Mouse (Mus musculus) neural tube, embryonic 12.5 days (tissue): ENCODE measurements around the gene Dnaic1. TPM values are rescaled to one million over a fixed set of nuclear protein-coding genes. Genes with fewer than 3 reads are reported as not detected.

Experiments used
- ATAC-seq: fragments of 200-750 bp; cut with Nextera tagmentation; 2 replicates; pipeline ENCODE4 v1.8.0; 2017; ENCODE audit warnings: low read depth, mild to moderate bottlenecking, moderate TSS enrichment, moderate library complexity; ENCODE audit not compliant: low FRiP score
- H3K27ac ChIP-seq: fragments of 300-500 bp; sonication (generic); 2 replicates; pipeline ENCODE4 v1.5.1; 2016
- H3K27me3 ChIP-seq: fragments of 300-500 bp; sonication (generic); replicated peaks from 2 replicates; pipeline ENCODE4 v1.6.1; 2016; ENCODE audit warnings: mild to moderate bottlenecking
- H3K36me3 ChIP-seq: fragments of 300-500 bp; sonication (generic); 2 replicates; pipeline ENCODE4 v1.6.1; 2016; ENCODE audit warnings: mild to moderate bottlenecking
- H3K4me1 ChIP-seq: fragments of 300-500 bp; sonication (generic); 2 replicates; pipeline ENCODE4 v1.6.1; 2016
- H3K4me2 ChIP-seq: fragments of 300-500 bp; sonication (generic); replicated peaks from 2 replicates; pipeline ENCODE4 v1.6.1; 2016; ENCODE audit warnings: mild to moderate bottlenecking
- H3K4me3 ChIP-seq: fragments of 300-500 bp; sonication (generic); 2 replicates; pipeline ENCODE4 v1.5.1; 2016
- H3K9ac ChIP-seq: fragments of 300-500 bp; sonication (generic); 2 replicates; pipeline ENCODE4 v1.6.1; 2016; ENCODE audit warnings: mild to moderate bottlenecking
- H3K9me3 ChIP-seq: fragments of 300-500 bp; sonication (generic); 2 replicates; pipeline ENCODE4 v1.6.1; 2016; ENCODE audit warnings: mild to moderate bottlenecking
- WGBS: fragments of 180-500 bp; shearing (Covaris S2); methylation state at CpG from one replicate; pipeline ENCODE4 v1.1.7; 2016; 5-methylcytosine and 5-hydroxymethylcytosine counted together
- polyA plus RNA-seq: library from polyadenylated mRNA; unstranded; fragments of >200 nt; fragmentation: Nextera tagmentation; extraction: Ambion mirVana; gene quantifications from 2 replicates; pipeline ENCODE4 v1.2.1, GENCODE M21; 2016

Dnaic1 gene
- polyA plus RNA-seq, 1 experiment from 2014 or later = 1.9 TPM

DNA sequence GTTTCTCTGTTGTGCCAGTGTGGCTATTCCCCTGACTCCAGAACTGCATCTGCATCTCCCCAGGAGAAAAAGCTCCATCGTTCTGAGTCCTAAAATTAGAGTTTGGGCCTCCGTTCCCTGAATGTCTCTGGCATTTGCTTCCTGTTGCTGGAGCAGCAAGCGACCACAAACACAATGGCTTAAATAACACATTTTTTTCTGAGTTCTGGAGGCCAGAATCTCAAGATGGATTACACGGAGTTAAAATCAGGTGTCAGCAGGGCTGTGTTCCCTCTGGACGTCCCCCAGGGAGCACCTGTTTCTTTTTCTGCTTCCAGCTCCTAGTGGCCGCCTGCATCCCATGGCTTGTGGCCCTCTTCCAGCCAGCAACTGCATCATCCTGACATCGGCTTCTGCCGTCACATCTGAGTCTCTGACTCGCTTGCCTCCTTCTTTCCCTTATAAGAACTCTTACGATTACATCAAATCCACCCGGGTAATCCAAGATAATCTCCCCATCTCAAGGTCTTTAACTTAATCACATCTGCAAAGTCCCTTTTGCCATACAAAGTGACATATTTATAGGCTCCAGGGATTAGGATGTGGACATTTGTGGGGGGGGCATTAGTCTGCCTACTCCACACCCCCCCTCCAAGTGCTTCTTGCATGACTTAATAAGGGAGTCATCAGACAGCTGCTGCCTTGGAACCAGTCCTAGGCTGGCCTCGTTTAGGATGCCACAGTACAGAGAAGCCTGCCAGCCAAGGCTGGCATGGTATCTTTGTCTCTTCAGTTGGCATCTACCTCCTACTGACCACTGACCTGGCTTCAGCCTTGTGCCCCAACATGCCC, 49.6 kb downstream of the Dnaic1 start:
- no peak overlapping the region for H3K9ac ChIP-seq
- ATAC-seq = no peak
- no peaks in the 10 kb centered on the region for H3K9me3 ChIP-seq
- 60% methylated on average over 12 of the region's 12 CpGs for WGBS
- H3K4me1 ChIP-seq = peaks cover 14% of the 10 kb centered on the region
- no peak overlapping the region for H3K4me2 ChIP-seq
- no peak overlapping the region for H3K4me3 ChIP-seq
- 0 out of 2 replicates have a peak, but pooled peaks cover 10% of the 10 kb centered on the region for H3K27me3 ChIP-seq
- H3K36me3 ChIP-seq = no peaks in the 10 kb centered on the region
- H3K27ac ChIP-seq = no peak overlapping the region

DNA sequence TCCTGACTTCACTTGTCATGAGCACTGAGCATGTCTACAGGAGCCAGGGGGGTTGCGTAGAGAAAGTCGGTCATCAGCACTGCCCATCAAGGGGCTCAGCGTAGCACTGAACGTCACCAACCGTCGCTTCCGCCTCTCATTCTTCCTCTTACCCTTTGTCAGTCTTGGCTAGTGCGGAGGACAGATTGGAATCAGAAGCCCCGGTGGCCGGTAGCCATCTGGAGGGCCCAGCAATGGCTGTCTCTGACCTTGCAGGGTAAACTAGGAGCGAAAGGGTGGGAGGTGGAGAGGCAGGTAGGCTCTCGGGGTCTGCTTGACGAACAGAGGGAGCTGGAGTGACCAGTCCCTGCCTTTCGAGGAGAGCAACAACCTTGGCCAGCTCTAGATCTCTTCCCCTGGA, 52.5 kb downstream of the Dnaic1 start:
- WGBS = 87% methylated on average over 14 of the region's 14 CpGs
- H3K4me1 ChIP-seq = peaks cover 11% of the 10 kb centered on the region
- no peak overlapping the region for H3K4me3 ChIP-seq
- H3K4me2 ChIP-seq = no peak overlapping the region
- no peaks in the 10 kb centered on the region for H3K36me3 ChIP-seq
- H3K27ac ChIP-seq = no peak overlapping the region
- H3K27me3 ChIP-seq = 0 out of 2 replicates have a peak, but pooled peaks cover 12% of the 10 kb centered on the region
- no peaks in the 10 kb centered on the region for H3K9me3 ChIP-seq
- H3K9ac ChIP-seq = no peak overlapping the region
- no peak for ATAC-seq

DNA sequence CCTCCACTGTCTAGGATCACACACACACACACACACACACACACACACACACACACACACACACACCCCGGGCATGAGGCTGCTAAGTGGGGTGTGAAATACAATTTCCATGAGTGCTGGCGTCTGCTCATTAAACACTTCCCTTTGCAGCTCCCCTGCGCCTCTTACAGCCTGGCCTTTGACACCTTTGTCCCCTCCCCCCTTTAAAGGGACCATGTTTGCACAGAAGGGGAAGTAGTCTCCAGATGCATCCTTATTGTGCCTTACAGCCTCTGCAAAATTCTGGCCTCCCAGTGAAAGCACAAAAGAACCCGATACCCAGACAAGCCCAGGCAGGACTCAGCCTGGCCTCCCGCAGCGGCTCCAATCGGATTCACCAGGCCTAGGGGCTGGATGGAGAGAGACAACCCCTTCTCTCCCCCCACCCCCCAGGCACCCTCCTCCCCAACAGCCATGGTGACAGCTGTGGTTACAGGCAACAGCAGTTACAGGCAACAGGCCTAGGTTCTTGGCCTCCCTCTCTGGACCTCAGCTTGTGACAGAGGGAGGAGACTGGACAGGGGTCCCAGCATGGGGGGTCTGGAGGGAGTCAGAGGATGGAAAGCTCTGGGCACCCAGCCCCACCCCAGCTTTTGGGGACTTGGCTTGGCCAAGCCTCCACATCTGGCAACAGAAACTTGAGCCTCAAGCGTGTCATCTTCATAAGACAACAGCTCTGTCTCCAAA, 58.8 kb downstream of the Dnaic1 start:
- ATAC-seq = peak; percentile 71
- peak overlapping the region; percentile 21; the same call in 1 of the 2 replicates for H3K9ac ChIP-seq
- H3K4me3 ChIP-seq = no peak overlapping the region
- H3K27ac ChIP-seq = peak overlapping the region; percentile 76
- WGBS = 9% methylated on average over 8 of the region's 8 CpGs
- peak overlapping the region; percentile 27 for H3K4me2 ChIP-seq
- peaks cover 58% of the 10 kb centered on the region for H3K4me1 ChIP-seq
- 0 out of 2 replicates have a peak, but pooled peaks cover 10% of the 10 kb centered on the region for H3K27me3 ChIP-seq
- H3K9me3 ChIP-seq = no peaks in the 10 kb centered on the region
- H3K36me3 ChIP-seq = no peaks in the 10 kb centered on the region

DNA sequence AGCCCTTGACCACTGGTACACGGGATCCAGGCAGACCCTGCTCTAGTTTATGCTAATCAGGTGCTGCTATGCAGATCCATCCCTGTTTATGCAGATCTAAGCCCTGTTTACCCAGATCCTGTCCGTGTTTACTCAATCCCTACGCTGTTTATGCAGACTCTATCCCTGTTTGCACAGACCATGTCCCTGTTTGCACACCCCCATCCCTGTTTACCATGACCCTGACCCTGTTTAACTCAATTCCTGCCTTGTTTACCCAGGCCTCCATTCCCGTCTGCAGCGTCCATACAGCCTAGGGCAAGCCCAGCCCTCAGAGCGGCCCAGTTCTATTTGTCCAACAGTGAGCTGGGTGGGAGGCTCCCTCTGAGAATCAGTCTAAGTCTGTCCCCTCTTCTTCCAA, 60.6 kb downstream of the Dnaic1 start:
- no peak overlapping the region for H3K9ac ChIP-seq
- 0 out of 2 replicates have a peak, but pooled peaks cover 2% of the 10 kb centered on the region for H3K27me3 ChIP-seq
- H3K27ac ChIP-seq = no peak overlapping the region
- H3K4me2 ChIP-seq = no peak overlapping the region
- H3K4me1 ChIP-seq = peaks cover 59% of the 10 kb centered on the region
- no peak for ATAC-seq
- H3K9me3 ChIP-seq = no peaks in the 10 kb centered on the region
- H3K36me3 ChIP-seq = no peaks in the 10 kb centered on the region
- no peak overlapping the region for H3K4me3 ChIP-seq
- WGBS = 35% methylated on average over 6 of the region's 6 CpGs

DNA sequence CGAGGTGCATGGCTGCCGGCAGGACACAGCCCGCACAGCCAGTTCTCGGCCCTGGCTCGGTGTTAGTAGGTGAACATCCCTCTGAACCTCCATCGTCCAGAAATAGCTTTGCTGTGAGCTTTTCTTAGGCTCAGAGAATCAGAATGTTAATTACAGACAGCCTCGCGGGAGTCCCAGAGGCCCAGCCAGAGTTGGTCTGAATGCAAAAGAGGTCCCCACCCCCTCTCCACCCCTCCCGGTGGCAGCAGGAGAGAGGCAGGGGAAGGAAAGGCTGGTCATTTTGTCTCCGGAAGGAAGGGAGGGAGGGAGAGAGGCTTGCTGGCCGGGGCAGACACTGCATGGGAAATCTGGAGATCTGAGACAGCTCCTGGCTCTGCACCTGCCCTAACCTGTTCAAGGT, 61.8 kb downstream of the Dnaic1 start:
- no peak overlapping the region for H3K4me3 ChIP-seq
- 2% methylated on average over 11 of the region's 11 CpGs for WGBS
- ATAC-seq = peak; percentile 26; the same call in 1 of the 2 replicates
- no peaks in the 10 kb centered on the region for H3K9me3 ChIP-seq
- no peaks in the 10 kb centered on the region for H3K36me3 ChIP-seq
- peak overlapping the region; percentile 42; the same call in 1 of the 2 replicates for H3K9ac ChIP-seq
- peaks cover 71% of the 10 kb centered on the region for H3K4me1 ChIP-seq
- no peaks in the 10 kb centered on the region for H3K27me3 ChIP-seq
- peak overlapping the region; percentile 45 for H3K4me2 ChIP-seq
- H3K27ac ChIP-seq = no peak overlapping the region

DNA sequence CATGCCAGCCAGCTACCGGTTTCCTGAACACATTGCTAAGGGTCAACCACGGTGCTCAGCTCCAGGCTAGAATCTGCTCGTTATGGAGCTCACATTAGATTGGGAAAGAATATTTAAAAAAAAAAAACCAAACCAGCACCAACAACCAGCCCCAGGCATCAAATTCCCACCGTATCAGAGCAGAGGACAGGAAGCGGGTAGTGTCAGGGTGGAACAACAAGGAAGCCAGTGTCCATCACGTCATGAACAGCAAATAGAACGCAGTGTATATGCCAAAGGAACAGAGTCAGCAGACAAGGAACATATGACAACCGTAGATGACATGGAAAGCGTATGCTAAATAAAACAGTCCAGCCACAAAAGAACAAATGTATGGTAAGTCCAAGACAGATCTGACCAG, 63.4 kb downstream of the Dnaic1 start:
- ATAC-seq = no peak
- H3K4me3 ChIP-seq = no peak overlapping the region
- H3K9me3 ChIP-seq = no peaks in the 10 kb centered on the region
- H3K9ac ChIP-seq = no peak overlapping the region
- no peak overlapping the region for H3K4me2 ChIP-seq
- 85% methylated on average over 9 of the region's 9 CpGs for WGBS
- H3K36me3 ChIP-seq = peaks cover 9% of the 10 kb centered on the region
- H3K4me1 ChIP-seq = peaks cover 76% of the 10 kb centered on the region
- H3K27me3 ChIP-seq = no peaks in the 10 kb centered on the region
- H3K27ac ChIP-seq = no peak overlapping the region

DNA sequence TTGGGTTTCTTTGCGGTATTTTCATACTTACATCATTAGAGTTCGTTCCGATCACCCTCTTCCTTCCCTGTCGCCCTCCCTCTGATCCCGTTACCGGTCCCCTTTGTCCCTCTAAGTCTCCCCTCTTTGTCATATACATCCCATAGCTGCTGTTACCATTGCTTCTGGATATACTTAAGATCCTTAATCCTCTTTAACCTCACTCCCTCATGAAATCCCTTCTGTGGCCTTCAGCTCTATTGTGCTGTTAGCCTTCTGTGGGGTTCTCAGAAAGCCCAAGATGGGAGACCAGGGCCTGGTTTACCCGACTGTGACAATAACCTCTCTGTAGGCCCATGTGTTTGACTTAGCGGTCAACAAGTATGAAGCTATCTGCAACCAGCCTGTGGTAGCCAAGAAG, 65.1 kb downstream of the Dnaic1 start:
- no peak overlapping the region for H3K27ac ChIP-seq
- peaks cover 73% of the 10 kb centered on the region for H3K4me1 ChIP-seq
- no peak overlapping the region for H3K9ac ChIP-seq
- H3K27me3 ChIP-seq = no peaks in the 10 kb centered on the region
- peaks cover 10% of the 10 kb centered on the region for H3K36me3 ChIP-seq
- no peak overlapping the region for H3K4me3 ChIP-seq
- 94% methylated on average over 8 of the region's 8 CpGs for WGBS
- ATAC-seq = no peak
- no peaks in the 10 kb centered on the region for H3K9me3 ChIP-seq
- no peak overlapping the region for H3K4me2 ChIP-seq

DNA sequence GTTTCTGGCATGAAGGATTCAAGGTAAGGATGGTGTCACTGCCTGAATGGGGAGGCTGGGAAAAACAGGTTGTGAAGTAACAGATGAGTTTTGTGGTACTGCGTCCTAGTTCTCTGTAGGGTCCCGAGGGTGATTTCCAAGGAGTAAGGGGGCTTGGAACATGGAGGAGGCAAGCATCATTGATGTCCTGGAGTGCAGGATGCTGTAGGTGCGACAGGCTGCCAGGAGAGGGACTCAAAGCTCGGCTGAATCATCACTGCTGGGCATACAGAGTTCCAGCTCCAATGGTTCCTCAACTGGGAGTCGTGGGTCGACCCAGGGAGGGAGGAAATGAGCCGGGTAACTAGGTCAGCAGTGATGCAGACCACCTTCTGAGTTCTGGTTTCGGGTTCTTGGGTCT, 65.6 kb downstream of the Dnaic1 start:
- no peaks in the 10 kb centered on the region for H3K27me3 ChIP-seq
- no peak overlapping the region for H3K4me2 ChIP-seq

DNA sequence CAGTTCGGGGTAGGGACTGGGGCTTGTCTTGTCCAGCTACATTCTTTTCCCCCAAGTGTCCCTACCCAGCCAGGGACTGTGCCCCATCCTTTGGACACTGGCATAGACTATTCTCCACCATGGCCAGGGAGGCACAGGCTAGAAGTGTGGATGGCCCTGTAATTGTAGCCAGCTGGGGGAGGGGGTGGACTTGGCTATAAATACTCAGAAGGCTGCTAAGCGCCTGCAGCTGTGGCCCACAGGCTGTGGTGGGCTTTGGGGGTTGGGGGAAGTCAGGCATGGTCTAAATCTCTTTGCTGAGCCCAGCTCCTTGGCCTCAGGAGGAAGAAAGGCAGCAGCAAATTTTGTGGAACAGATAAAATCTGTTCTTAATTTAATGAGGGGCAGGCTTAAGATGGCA, 66.3 kb downstream of the Dnaic1 start:
- Histone ChIP-seq H3K27me3 (no peaks in the 10 kb centered on the region), H3K36me3 (peaks cover 10% of the 10 kb centered on the region), H3K4me3 (no peak overlapping the region), H3K4me1 (peaks cover 65% of the 10 kb centered on the region), H3K27ac (peak overlapping the region; percentile 42; the same call in 1 of the 2 replicates), H3K4me2 (peak overlapping the region; percentile 33), H3K9ac (0 out of 2 replicates have a peak overlapping the region, but pooled peaks have one; percentile 13), H3K9me3 (no peaks in the 10 kb centered on the region)
- 46% methylated on average over 2 of the region's 2 CpGs for WGBS
- ATAC-seq = no peak

More for the DNA sequence above, 65.6 kb downstream of the Dnaic1 start:
- ATAC-seq = no peak
- Histone ChIP-seq H3K4me3 (no peak overlapping the region), H3K9me3 (no peaks in the 10 kb centered on the region), H3K27ac (no peak overlapping the region), H3K9ac (no peak overlapping the region), H3K4me1 (peaks cover 67% of the 10 kb centered on the region), H3K36me3 (peaks cover 10% of the 10 kb centered on the region)
- 73% methylated on average over 8 of the region's 8 CpGs for WGBS

DNA sequence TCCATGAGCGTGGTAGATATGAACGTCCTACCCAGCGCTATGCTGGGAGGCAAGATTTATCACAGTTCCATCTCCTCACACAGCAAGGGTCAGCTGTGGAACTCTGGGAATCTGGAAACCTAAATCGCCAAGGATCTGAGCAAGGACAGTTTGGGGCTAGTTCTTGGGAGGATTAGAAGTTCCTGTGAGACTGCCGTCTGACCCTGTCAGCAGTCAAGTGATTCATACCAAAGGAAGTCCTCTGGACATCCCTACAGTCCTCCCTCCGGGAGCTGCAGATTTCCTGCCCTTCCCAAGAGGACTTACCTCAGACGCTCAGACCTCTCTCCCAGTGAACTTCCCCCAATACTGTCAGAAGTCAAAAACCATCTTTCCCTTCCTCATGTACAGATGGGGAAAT, 66.8 kb downstream of the Dnaic1 start:
- Histone ChIP-seq H3K4me1 (peaks cover 60% of the 10 kb centered on the region), H3K27ac (0 out of 2 replicates have a peak overlapping the region, but pooled peaks have one; percentile 42)

DNA sequence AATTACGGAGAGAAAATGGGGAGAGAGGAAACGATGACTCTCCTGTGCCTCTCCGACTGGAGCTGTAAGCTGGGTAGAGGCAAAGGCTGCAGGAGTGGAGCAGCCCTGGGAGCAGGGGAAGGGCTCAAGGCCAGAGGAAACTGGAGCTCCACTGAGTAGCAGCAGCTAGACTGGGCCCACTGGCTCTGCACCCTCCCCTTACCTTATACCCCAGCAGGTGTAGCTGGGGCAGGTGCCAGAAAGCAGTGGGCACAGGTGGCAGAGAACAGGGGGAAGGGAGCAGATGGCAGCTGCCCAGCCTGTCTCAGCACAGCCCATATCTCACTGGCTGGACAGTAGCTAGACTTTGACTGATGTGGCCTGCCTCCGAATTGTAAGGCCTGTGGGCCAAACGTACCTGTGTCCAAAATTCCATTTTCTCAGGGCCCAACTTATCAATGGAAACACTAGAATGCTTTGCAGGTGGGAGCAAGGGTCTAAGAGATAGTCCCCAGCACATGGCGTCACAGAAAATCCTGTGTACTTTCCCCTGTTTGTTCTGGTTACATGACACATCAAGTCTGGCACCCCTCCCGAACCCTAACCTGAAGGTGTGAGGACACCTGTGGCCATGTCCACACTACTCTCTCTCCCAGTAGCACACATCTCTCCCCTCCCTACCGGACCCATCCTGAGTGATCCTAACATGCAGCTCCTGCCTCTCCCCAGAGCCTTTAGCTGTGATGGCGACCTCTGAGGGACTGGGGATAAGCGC, 67.5 kb downstream of the Dnaic1 start:
- WGBS = 75% methylated on average over 10 of the region's 10 CpGs
- Histone ChIP-seq H3K4me1 (peaks cover 53% of the 10 kb centered on the region), H3K4me2 (peak overlapping the region; percentile 77; the same call in 1 of the 2 replicates), H3K4me3 (no peak overlapping the region), H3K9ac (peak overlapping the region; percentile 3; the same call in 1 of the 2 replicates), H3K27me3 (no peaks in the 10 kb centered on the region), H3K9me3 (no peaks in the 10 kb centered on the region), H3K36me3 (peaks cover 10% of the 10 kb centered on the region), H3K27ac (no peak overlapping the region)
- no peak for ATAC-seq

More for the DNA sequence above, 66.8 kb downstream of the Dnaic1 start:
- Histone ChIP-seq H3K4me2 (peak overlapping the region; percentile 33), H3K9me3 (no peaks in the 10 kb centered on the region), H3K27me3 (no peaks in the 10 kb centered on the region), H3K9ac (no peak overlapping the region; the same call in 1 of the 2 replicates), H3K36me3 (peaks cover 10% of the 10 kb centered on the region), H3K4me3 (no peak overlapping the region)
- ATAC-seq = no peak
- WGBS = 35% methylated on average over 7 of the region's 7 CpGs
